Mouse (Mus musculus) yolk sac, embryonic 10.5 days (tissue): ENCODE data around the gene Scn4b.

Source experiments
- DNase-seq: peaks from one replicate; pipeline ENCODE4 v3.0.0-alpha.2; 2017; ENCODE audit warnings: low spot score

Scn4b gene

GRCm38 (mm10) chr9:45126941-45127340 lies 11.3 kb upstream of the Scn4b start:
- no peak for DNase-seq

GRCm38 (mm10) chr9:45130119-45130518 lies 8.1 kb upstream of the Scn4b start:
- DNase-seq, result no peak

- no peak for DNase-seq
Measured at GRCm38 (mm10) chr9:45133484-45134310, 4.5 kb upstream of the Scn4b start.

GRCm38 (mm10) chr9:45136442-45137169 lies 1.6 kb upstream of the Scn4b start:
- peak; percentile 44 for DNase-seq

- DNase-seq, result no peak
Measured at GRCm38 (mm10) chr9:45139082-45139481, 887 bp downstream of the Scn4b start.

- no peak for DNase-seq
Measured at GRCm38 (mm10) chr9:45140945-45141344, 2.8 kb downstream of the Scn4b start.

- no peak for DNase-seq
Measured at GRCm38 (mm10) chr9:45142686-45143085, 4.5 kb downstream of the Scn4b start.

- no peak for DNase-seq
Measured at GRCm38 (mm10) chr9:45145533-45146266, 7.5 kb downstream of the Scn4b start.

GRCm38 (mm10) chr9:45146267-45146597 lies 8.0 kb downstream of the Scn4b start:
- DNase-seq, result peak; percentile 41

GRCm38 (mm10) chr9:45150933-45151332 lies 12.7 kb downstream of the Scn4b start:
- DNase-seq, result no peak

- DNase-seq, result no peak
Measured at GRCm38 (mm10) chr9:45153361-45153760, 15.2 kb downstream of the Scn4b start.

- DNase-seq, result no peak
Measured at GRCm38 (mm10) chr9:45167903-45168302, 29.7 kb downstream of the Scn4b start.

- no peak for DNase-seq
Measured at GRCm38 (mm10) chr9:45170150-45170549, 32.0 kb downstream of the Scn4b start.

GRCm38 (mm10) chr9:45171073-45171610 lies 32.9 kb downstream of the Scn4b start:
- DNase-seq, result no peak

- no peak for DNase-seq
Measured at GRCm38 (mm10) chr9:45173475-45173874, 35.3 kb downstream of the Scn4b start.

- DNase-seq, result no peak
Measured at GRCm38 (mm10) chr9:45179282-45179681, 41.1 kb downstream of the Scn4b start.

GRCm38 (mm10) chr9:45181770-45182169 lies 43.6 kb downstream of the Scn4b start, which contains the start of gene BC049352:
BC049352 (plus strand) TSS chr9:45182007.
- DNase-seq, result no peak

GRCm38 (mm10) chr9:45182521-45182920 lies 44.3 kb downstream of the Scn4b start:
- DNase-seq, result no peak

GRCm38 (mm10) chr9:45183266-45183665 lies 45.1 kb downstream of the Scn4b start:
- DNase-seq, result no peak

- DNase-seq, result no peak
Measured at GRCm38 (mm10) chr9:45185250-45185649, 47.1 kb downstream of the Scn4b start.

- no peak for DNase-seq
Measured at GRCm38 (mm10) chr9:45188570-45189563, 50.7 kb downstream of the Scn4b start.
